Mouse (Mus musculus) MEL (cell line): ENCODE results near the gene Lmx1a. TPM values are rescaled to one million over a fixed set of nuclear protein-coding genes. Genes with fewer than 3 reads are reported as not detected.

Experiments
- DNase-seq: peaks from one replicate; pipeline ENCODE4 v3.0.0; 2011; ENCODE audit warnings: low read depth, low spot score
- H3K27ac ChIP-seq: 2 replicates; pipeline ENCODE4 v1.5.1; 2012; ENCODE audit warnings: low read depth, mild to moderate bottlenecking, control low read depth, low read length, moderate library complexity; ENCODE audit not compliant: control insufficient read depth
- H3K27me3 ChIP-seq, 2 experiments: fragments of 150-350 bp in 1 of 2; sonication (generic) in 1 of 2; 2 replicates each; pipeline ENCODE4 v1.6.1; 2012; ENCODE audit warnings: low read length in 2 of 2, mild to moderate bottlenecking in 2 of 2, improper control_type of control experiment in 1 of 2, moderate library complexity in 1 of 2; ENCODE audit not compliant: insufficient read depth in 2 of 2, control insufficient read depth in 1 of 2
- H3K36me3 ChIP-seq, 2 experiments: 2 replicates each; pipeline ENCODE4 v1.6.1; 2012 to 2014; ENCODE audit warnings: low read length in 2 of 2, improper control_type of control experiment in 1 of 2, inconsistent platforms in 1 of 2, mild to moderate bottlenecking in 1 of 2; ENCODE audit not compliant: insufficient read depth in 2 of 2, control insufficient read depth in 1 of 2
- H3K4me1 ChIP-seq, 2 experiments: fragments of 150-350 bp in 1 of 2; sonication (generic) in 1 of 2; 2 replicates each; pipeline ENCODE4 v1.6.1; 2012; ENCODE audit warnings: low read length in 2 of 2, improper control_type of control experiment in 1 of 2, mild to moderate bottlenecking in 1 of 2; ENCODE audit not compliant: insufficient read depth in 2 of 2, control insufficient read depth in 1 of 2
- H3K4me3 ChIP-seq, 2 experiments: fragments of 150-350 bp in 1 of 2; sonication (generic) in 1 of 2; 2 replicates each; pipeline ENCODE4 v1.5.1; 2012; ENCODE audit warnings: low read depth in 2 of 2, low read length in 2 of 2, mild to moderate bottlenecking in 2 of 2, moderate library complexity in 2 of 2, control low read depth in 1 of 2, improper control_type of control experiment in 1 of 2; ENCODE audit not compliant: control insufficient read depth in 1 of 2, insufficient read depth in 1 of 2
- H3K79me2 ChIP-seq: 2 replicates; pipeline ENCODE4 v1.6.1; 2012; ENCODE audit warnings: mild to moderate bottlenecking, low read length, moderate library complexity; ENCODE audit not compliant: control insufficient read depth, poor library complexity, insufficient read depth
- H3K9ac ChIP-seq: 2 replicates; pipeline ENCODE4 v1.6.1; 2012; ENCODE audit warnings: low read depth, mild to moderate bottlenecking, control low read depth, low read length, moderate library complexity; ENCODE audit not compliant: control insufficient read depth, poor library complexity, severe bottlenecking
- H3K9me3 ChIP-seq: fragments of 150-350 bp; sonication (generic); replicated peaks from 2 replicates; pipeline ENCODE4 v1.6.1; 2012; ENCODE audit warnings: mild to moderate bottlenecking, low read length, improper control_type of control experiment, moderate library complexity; ENCODE audit not compliant: insufficient read depth
- CHD1 ChIP-seq: IDR thresholded peaks from 2 replicates; pipeline ENCODE4 v1.6.1; 2012; ENCODE audit warnings: low read depth, mild to moderate bottlenecking, inconsistent platforms, low read length, improper control_type of control experiment
- CHD2 ChIP-seq: IDR thresholded peaks from 2 replicates; pipeline ENCODE4 v1.6.1; 2011; ENCODE audit warnings: low read length, improper control_type of control experiment
- E2F4 ChIP-seq: IDR thresholded peaks from 2 replicates; pipeline ENCODE4 v1.6.1; 2011; ENCODE audit warnings: low read depth, low read length, improper control_type of control experiment, borderline replicate concordance
- ELF1 ChIP-seq: IDR thresholded peaks from 2 replicates; pipeline ENCODE4 v1.6.1; 2014; ENCODE audit warnings: low read depth, mild to moderate bottlenecking, inconsistent platforms, low read length, improper control_type of control experiment, moderate library complexity
- EP300 ChIP-seq, 2 experiments: IDR thresholded peaks; 2 replicates each; pipeline ENCODE4 v1.6.1; 2011; ENCODE audit warnings: improper control_type of control experiment in 2 of 2, low read length in 2 of 2, low read depth in 1 of 2, mild to moderate bottlenecking in 1 of 2
- GATA1 ChIP-seq: IDR thresholded peaks from 2 replicates; pipeline ENCODE4 v1.6.1; 2011; ENCODE audit warnings: low read depth, low read length, improper control_type of control experiment
- MAX ChIP-seq: IDR thresholded peaks from 2 replicates; pipeline ENCODE4 v1.6.1; 2011; ENCODE audit warnings: low read length, improper control_type of control experiment
- MEF2A ChIP-seq: IDR thresholded peaks from 2 replicates; pipeline ENCODE4 v1.6.1; 2014; ENCODE audit warnings: low read depth, mild to moderate bottlenecking, inconsistent platforms, low read length, improper control_type of control experiment; ENCODE audit not compliant: poor library complexity, insufficient replicate concordance, severe bottlenecking; ENCODE audit errors: extremely low read depth
- MXI1 ChIP-seq: IDR thresholded peaks from 2 replicates; pipeline ENCODE4 v1.6.1; 2011; ENCODE audit warnings: mild to moderate bottlenecking, low read depth, low read length, improper control_type of control experiment
- NELFE ChIP-seq: IDR thresholded peaks from 2 replicates; pipeline ENCODE4 v1.6.1; 2011; ENCODE audit warnings: low read depth, low read length, improper control_type of control experiment
- POLR2A ChIP-seq, 2 experiments: IDR thresholded peaks; 2 replicates each; pipeline ENCODE4 v1.6.1; 2011 to 2012; ENCODE audit warnings: low read length in 2 of 2, mild to moderate bottlenecking in 2 of 2, control low read depth in 1 of 2, improper control_type of control experiment in 1 of 2, low read depth in 1 of 2, moderate library complexity in 1 of 2; ENCODE audit not compliant: control insufficient read depth in 1 of 2, insufficient read depth in 1 of 2, poor library complexity in 1 of 2
- RAD21 ChIP-seq: IDR thresholded peaks from 2 replicates; pipeline ENCODE4 v1.6.1; 2011; ENCODE audit warnings: mild to moderate bottlenecking, low read depth, low read length, improper control_type of control experiment
- TCF12 ChIP-seq: IDR thresholded peaks from 2 replicates; pipeline ENCODE4 v1.6.1; 2014; ENCODE audit warnings: low read depth, mild to moderate bottlenecking, inconsistent platforms, low read length, improper control_type of control experiment, moderate library complexity
- USF1 ChIP-seq: IDR thresholded peaks from 2 replicates; pipeline ENCODE4 v1.6.1; 2014; ENCODE audit warnings: low read depth, mild to moderate bottlenecking, inconsistent platforms, low read length, improper control_type of control experiment, moderate library complexity
- USF2 ChIP-seq, 2 experiments: IDR thresholded peaks; 2 replicates each; pipeline ENCODE4 v1.6.1; 2011 to 2012; ENCODE audit warnings: improper control_type of control experiment in 2 of 2, low read length in 2 of 2, borderline replicate concordance in 1 of 2, inconsistent platforms in 1 of 2, low read depth in 1 of 2, mild to moderate bottlenecking in 1 of 2; ENCODE audit not compliant: insufficient read depth in 1 of 2
- ZKSCAN1 ChIP-seq: IDR thresholded peaks from 2 replicates; pipeline ENCODE4 v1.6.1; 2012; ENCODE audit warnings: low read depth, mild to moderate bottlenecking, inconsistent platforms, low read length, improper control_type of control experiment, moderate library complexity
- polyA plus RNA-seq, 2 experiments: library from polyadenylated mRNA; stranded (reverse) in 1 of 2; unstranded in 1 of 2; fragments of >175 nt in 1 of 2; fragments of >200 nt in 1 of 2; gene quantifications; 2 replicates each; pipeline versions ENCODE4 v1.2.1 to v1.2.4; 2012; ENCODE audit warnings: low replicate concordance in 2 of 2, low read depth in 1 of 2; ENCODE audit not compliant: insufficient read length in 2 of 2, insufficient read depth in 1 of 2, missing spikeins in 1 of 2
- total RNA-seq: library from RNA; depleted of rRNA; stranded (reverse); fragments of 300-350 nt; gene quantifications from 2 replicates; pipeline ENCODE4 v1.2.3, GENCODE M21; 2012

The Lmx1a gene
- total and polyA plus RNA-seq, 3 experiments, result not detected

DNA sequence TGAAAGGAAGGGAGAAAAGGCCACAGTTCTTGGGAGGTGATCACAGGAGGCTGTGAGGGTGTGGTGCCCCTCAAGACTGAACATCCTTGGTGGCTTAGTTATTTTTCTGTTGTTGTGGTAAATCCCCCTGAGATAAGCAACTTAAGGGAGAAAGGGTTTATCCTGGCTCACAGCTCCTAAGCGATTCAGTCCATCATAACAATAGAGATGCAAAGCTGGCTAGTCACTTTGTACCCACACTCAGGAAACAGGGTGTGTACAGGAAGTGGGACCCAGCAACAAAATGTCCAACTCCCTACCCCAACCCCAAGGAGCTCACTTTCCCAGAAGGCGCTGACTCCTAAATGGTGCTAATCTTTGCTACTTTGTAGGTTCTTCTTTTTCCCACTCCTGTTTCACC, 36.7 kb upstream of the Lmx1a start:
- no peak for DNase-seq
- H3K79me2 ChIP-seq, result no peaks in the 10 kb centered on the region
- H3K4me3 ChIP-seq, result no peak overlapping the region
- no peak overlapping the region for H3K9ac ChIP-seq
- no peaks in the 10 kb centered on the region for H3K27me3 ChIP-seq
- no peaks in the 10 kb centered on the region for H3K9me3 ChIP-seq
- TF ChIP-seq MXI1 (no peak), POLR2A (IDR thresholded peaks at IDR 0.05; ENCODE audit: control insufficient read depth in 1 of 2, insufficient read depth in 1 of 2, low read depth in 1 of 2, low read length in 2 of 2, poor library complexity in 1 of 2) (no peak), MAX (no peak), EP300 (IDR thresholded peaks at IDR 0.05; ENCODE audit: low read depth in 1 of 2, low read length in 2 of 2) (no peak), CHD1 (no peak), GATA1 (no peak), RAD21 (no peak), NELFE (no peak), USF2 (IDR thresholded peaks at IDR 0.05; ENCODE audit: borderline replicate concordance in 1 of 2, insufficient read depth in 1 of 2, low read depth in 1 of 2, low read length in 2 of 2) (no peak), ZKSCAN1 (no peak)
- TF ChIP-seq, all 39 proteins: peak for 0
- Histone ChIP-seq H3K27ac (no peak overlapping the region), H3K4me1 (no peaks in the 10 kb centered on the region), H3K36me3 (no peaks in the 10 kb centered on the region)

DNA sequence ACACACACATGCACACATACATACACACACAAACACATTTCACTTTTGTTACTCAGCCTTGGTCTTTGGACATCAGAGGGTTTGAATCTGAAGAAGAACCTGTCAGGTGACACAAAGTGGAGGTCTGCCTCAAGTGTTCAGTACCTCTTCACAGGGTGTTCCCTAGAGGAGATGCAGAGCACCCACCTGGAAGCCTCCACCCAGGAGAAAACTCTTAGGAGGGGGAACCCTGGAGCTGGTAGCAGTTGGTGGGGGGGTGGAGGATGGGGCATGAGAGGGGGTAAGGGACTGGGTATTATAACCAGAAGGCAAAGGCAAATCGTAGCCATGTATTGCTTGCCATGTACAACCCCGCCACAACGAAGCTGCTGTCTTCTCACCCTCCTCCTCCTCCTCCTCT, 30.0 kb upstream of the Lmx1a start:
- Histone ChIP-seq H3K4me3 (no peak overlapping the region), H3K9me3 (no peaks in the 10 kb centered on the region), H3K9ac (no peak overlapping the region), H3K36me3 (no peaks in the 10 kb centered on the region), H3K4me1 (no peaks in the 10 kb centered on the region), H3K27ac (no peak overlapping the region), H3K27me3 (no peaks in the 10 kb centered on the region), H3K79me2 (no peaks in the 10 kb centered on the region)
- no peak for DNase-seq
- TF ChIP-seq CHD2 (no peak), MEF2A (no peak), ELF1 (no peak), TCF12 (no peak), USF1 (no peak), E2F4 (no peak)
